Mouse (Mus musculus): ENCODE data around the gene Faap100.
"Not testable (repeated sequence)": the region's sequence is repeated elsewhere in the genome, so short reads cannot be mapped to it uniquely, and the experiment has no call there.

Faap100 gene

DNA sequence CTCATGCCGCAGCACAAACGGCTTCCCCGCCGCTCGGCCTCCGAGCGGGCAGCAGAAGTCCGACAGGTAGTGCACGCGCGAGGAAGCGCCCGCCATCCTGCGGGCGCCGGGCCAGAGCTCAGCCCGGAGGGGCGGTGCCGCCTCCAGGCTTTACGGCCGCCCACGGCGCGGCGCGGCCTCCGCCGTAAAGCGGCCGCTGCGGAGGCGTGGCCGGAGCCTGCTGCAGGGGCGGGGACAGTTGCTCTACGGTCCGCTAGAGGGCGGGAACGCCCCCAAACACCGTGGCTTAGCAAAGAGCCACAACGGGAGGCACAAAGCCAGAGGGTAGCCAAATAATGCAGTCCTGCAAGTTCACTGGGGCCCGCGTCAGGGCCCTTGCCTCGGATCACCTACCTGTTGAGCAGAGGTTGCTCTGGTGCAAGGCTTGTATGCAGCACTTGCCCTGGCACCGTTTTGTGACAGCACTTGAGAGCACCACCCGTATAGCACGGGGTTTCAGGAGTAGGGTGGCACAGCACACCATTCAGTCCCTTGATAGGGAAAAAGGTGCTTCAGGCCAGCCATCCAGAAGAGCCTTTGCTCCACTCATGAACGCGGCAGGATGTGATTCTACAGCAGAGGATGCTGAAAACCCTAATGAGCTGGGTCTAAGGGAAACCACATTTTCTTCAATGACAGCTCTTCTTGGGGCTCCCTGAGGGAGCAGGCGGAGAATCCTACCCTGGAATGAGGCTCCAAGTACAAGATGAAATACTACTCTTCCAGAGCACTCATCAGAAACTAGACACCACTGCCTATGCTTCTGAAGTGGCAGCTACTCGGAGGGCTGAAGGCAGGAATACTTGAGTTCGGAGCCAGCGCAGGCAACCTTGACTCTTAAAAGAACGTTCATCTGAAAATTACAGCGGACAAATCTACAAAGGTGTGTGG, at the start of gene Faap100:
Gene Faap100, minus strand, starts transcription at position 154 of the 930 bp plus-strand sequence.
- DNase-seq (ENCODE audit: low spot score in 2 of 2): peak; percentile 59 to 83

- no peak for DNase-seq (ENCODE audit: low spot score in 2 of 2)
These were observed 48.2 kb upstream of the Faap100 start for GRCm38 (mm10) chr11:120426727-120427126.

DNA sequence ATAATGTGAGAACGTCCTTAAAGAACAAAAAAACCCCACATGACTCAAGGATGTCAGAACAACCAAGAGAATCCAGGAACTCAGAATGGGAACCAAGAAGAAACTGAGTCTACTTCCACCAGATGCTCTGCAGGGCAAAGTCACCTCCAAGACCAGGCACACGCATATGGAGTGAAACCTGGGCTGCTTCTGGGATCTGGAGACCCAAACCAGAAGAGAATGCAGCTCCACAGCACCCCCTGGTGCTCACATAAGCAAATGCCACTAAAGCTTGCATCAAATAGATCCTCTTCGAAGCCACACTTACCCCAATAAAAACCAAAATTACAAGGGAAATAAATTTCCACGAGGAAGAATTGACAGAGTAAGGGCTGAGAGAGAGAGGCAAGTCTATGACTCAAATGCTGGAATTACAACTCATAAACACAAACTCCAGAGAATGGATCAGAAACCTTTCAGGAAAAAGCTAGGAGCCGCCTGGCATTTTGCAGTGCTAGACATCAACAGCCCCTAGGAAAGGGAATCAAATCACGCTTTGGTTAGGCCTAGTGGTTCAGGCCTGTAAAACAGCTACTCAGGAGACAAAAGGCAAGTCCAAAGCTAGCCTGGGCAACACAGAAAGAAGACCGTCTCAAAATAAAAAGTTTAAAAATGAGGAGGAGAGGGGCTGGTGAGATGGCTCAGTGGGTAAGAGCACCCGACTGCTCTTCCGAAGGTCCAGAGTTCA, 45.2 kb upstream of the Faap100 start:
- DNase-seq (ENCODE audit: low spot score in 2 of 2): peak in 1 of 2 experiments; percentile 59

- no peak for DNase-seq (ENCODE audit: low spot score in 2 of 2)
These were observed 44.3 kb upstream of the Faap100 start for GRCm38 (mm10) chr11:120422651-120423568.

- no peak for DNase-seq (ENCODE audit: low spot score in 2 of 2)
These were observed 40.0 kb upstream of the Faap100 start for GRCm38 (mm10) chr11:120418592-120418991.

- DNase-seq (ENCODE audit: low spot score in 2 of 2): no peak
These were observed 39.3 kb upstream of the Faap100 start for GRCm38 (mm10) chr11:120417852-120418251.

DNA sequence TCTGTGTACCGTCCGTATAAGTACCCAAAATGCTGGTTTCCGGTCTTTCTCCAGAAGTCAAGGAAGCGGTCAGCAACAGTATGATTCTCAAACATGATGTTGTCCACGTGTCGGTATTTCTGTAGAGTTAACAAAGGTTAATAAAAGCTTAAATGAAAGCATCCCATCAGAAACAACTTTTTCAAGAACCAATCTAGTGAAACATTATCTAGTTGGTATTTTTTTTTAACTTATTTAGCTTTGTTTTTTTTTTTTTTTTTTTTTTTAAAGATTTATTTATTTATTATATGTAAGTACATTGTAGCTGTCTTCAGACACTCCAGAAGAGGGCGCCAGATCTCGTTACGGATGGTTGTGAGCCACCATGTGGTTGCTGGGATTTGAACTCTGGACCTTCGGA, 35.1 kb upstream of the Faap100 start:
- DNase-seq (ENCODE audit: low spot score in 2 of 2): not testable (repeated sequence)

DNA sequence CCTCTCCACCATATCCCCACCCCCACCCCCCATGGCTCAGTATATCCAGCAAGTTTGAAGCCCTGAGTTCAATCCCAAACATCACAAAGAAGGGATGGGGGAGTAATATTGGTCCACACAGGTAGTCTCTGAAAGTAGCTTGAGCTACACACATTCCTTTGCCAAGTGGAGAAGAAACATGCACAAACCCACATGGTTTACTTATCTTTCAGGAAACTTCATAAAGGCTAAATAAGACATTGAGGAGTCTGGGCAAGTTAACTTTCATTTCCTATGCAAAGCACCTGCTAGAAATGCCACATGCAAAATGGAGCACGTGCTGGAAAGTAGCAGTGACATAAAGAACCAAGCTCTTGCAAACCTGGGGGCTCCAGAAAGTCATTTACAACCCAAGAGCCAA, 27.9 kb upstream of the Faap100 start:
- no peak for DNase-seq (ENCODE audit: low spot score in 2 of 2)

DNA sequence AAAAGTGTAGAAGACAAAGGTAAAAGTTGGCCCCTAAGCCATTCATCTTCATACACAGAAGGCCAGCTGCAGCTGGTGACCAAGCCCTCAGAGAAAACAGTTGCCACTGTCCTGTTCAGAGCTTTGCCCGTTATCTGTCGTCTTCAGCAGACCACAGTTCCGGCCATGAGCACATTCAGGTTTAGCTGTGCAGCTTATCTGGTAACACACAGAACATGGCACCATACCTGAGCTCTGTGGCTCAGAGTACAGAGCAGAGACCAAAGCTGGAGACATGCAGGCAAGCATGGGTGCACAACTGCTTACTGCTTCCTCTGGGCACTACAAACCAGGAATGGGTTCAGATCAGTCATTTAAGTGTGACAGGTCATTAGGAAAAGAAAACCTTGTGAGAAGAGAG, 27.3 kb upstream of the Faap100 start:
- DNase-seq (ENCODE audit: low spot score in 2 of 2): no peak

DNA sequence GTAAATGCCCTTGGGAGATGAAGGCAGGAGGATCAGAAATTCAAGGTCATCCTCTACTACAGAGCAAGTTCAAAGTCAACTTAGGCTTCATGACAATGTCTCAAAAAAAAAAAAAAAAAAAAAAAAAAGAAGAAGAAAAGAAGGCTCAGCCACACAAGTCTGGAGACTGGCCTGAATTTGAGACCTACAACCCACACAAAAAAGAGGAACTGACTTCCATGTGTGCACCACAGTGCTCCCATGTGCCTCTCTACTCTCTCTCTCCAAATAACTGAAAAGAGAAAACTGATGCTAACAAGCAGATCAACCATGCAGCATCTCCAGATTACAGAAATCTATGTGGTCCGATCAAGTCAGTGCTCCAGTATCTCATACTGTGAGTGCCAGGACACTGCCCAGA, 26.2 kb upstream of the Faap100 start:
- DNase-seq (ENCODE audit: low spot score in 2 of 2): no peak

- DNase-seq (ENCODE audit: low spot score in 2 of 2): no peak
These were observed 20.8 kb upstream of the Faap100 start for GRCm38 (mm10) chr11:120399319-120399718.

GRCm38 (mm10) chr11:120397602-120398001, 19.0 kb upstream of the Faap100 start:
- no peak for DNase-seq (ENCODE audit: low spot score in 2 of 2)

GRCm38 (mm10) chr11:120395661-120396060, 17.1 kb upstream of the Faap100 start:
- DNase-seq (ENCODE audit: low spot score in 2 of 2): no peak

DNA sequence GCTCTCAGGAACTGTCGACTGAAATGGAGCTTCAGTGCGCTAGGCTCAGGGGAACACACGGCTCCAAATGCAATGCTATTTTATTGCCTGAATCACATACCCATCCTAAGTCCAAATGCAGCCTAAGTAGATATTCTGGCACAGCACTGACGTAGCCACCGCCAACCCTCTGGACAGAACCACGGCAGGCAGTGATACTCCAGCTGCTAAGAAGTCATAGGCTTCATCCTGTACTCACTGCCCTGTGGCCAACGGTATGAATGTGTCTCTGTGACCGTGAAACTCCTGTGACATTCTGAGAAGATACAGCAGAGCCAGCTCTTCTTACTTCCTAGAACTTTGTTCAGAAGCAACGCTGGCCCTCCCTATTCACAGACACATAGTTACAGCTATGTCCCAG, 10.0 kb upstream of the Faap100 start:
- DNase-seq (ENCODE audit: low spot score in 2 of 2): no peak

GRCm38 (mm10) chr11:120387157-120387556, 8.6 kb upstream of the Faap100 start:
- no peak for DNase-seq (ENCODE audit: low spot score in 2 of 2)

DNA sequence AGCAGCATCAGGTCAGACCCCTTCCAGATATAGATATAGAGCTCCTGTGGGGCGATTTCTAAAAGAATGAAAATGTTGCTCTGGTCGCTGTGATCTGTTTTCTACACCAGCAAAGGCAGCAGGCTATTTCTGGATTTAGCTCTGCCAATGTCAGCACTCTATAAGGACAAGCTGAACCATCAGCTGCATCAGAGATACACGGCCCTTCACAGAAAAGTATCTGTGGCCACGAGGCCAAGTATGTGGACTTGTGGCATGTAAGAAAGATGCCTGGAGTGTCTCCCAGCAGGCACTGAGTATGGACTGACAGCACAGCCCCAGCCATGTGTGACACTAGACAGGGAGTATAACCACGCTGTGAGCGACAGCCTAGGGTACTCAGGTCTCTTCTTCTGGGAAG, 8.1 kb upstream of the Faap100 start:
- DNase-seq (ENCODE audit: low spot score in 2 of 2): no peak

DNA sequence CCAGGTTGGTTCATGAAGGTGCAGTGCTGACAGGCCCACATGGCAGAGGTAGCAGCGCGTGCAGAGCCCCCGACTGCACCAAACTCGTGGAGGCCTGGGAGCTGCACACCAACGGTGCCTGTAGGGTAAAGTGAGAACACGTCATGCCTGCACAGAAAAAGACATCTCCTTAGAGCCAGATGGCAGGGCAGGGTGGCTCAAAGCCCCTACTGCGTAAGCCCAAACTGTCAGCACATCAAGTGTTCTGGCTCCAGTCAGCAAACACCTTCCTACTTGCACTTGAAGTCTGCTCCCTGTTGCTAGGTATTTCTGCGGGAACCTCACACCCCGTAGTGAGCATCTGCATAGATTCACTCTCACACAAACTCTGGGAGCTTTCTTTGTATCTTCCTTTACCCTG, 3.9 kb upstream of the Faap100 start:
- peak; percentile 52 to 60 for DNase-seq (ENCODE audit: low spot score in 2 of 2)

DNA sequence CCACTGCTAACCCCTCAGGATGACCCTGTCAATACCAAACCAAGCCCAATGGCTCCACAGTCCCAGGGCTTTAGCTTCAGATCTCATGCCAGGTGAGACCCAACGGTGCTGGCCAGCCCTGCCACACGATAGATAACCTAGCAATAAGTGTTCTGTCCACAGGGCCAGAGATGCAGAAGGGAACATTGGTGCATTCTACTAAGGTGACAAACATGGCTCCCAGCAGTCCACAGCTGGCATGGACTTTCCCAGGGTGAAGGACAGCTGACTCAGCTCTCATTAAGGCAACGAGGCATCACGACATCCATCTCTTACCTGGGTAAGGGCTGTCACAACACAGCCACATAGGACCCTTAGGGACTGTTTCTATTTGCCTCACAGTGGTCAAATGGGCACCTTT, 2.6 kb upstream of the Faap100 start:
- no peak for DNase-seq (ENCODE audit: low spot score in 2 of 2)

- DNase-seq (ENCODE audit: low spot score in 2 of 2): no peak
These were observed 1.7 kb upstream of the Faap100 start for GRCm38 (mm10) chr11:120380271-120380670.

DNA sequence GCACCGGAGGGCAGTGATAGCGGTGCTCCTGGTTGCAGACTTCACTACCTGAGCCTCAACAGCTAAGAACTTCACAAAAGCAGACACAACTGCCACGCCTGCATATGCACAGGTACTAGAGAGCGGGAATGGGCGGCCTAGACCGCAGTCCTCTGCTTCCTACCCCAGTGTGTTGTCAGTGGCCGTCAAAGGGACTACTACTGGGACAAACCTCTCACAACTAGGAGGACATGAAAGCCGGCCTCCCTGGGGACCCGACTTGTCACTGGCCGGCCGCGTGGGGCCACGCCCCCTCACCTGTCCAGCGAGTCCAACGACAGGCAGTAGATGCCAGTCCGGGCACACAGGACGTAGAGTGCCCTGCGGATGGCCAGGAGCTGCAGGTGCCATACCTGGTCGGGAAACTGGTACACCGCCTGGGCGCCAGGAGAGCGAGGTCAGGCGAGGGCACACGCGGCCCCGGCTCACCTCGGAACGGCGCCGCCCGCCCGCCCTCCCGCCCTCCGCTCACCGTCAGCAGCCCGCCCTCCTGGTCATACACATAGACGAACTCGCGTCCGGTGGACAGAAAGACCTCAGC, 443 bp downstream of the Faap100 start:
- DNase-seq (ENCODE audit: low spot score in 2 of 2): no peak

DNA sequence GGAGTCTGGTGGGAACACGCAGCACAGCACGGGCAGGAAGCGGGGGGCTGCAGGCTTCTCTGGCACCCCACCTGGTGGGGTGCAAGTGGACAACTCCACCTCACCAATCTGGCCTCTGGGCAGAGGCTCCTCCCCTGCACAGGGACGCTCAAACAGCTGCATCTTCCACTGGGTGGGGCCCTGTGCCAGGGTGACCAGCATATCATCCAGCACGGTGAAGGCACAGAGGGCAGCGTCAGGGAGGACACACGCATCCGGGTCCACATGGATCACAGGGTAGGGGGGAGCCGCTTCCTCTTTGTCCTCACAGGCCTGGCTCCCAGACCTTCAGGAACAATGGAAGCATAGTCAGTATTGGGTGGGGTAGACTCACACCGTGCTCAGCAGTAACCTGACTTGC, 1.2 kb downstream of the Faap100 start:
- DNase-seq (ENCODE audit: low spot score in 2 of 2): no peak
